Mouse (Mus musculus): ENCODE results near the gene Zfp451.

Zfp451 gene

DNA sequence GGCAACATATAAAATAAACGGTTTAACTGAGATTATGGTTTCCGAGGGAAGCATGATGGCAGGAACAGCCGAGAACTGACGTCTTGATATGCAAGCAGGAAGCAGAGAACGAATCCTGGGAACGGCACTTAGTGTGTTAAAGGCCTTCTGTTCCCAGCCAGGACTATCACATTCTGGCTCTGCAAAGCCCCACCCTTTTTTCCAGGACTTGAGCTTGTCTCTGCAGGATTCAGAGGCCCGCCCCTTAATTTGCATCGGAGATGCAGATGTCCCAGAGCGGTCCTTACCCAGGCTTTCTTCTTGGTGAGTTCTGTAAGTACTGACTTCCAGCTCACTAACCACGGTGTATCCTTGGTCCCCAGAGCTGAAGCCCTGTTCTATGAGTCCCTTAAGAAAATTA lies 99.6 kb downstream of the Zfp451 start:
- no peak for DNase-seq (ENCODE audit: low spot score)

DNA sequence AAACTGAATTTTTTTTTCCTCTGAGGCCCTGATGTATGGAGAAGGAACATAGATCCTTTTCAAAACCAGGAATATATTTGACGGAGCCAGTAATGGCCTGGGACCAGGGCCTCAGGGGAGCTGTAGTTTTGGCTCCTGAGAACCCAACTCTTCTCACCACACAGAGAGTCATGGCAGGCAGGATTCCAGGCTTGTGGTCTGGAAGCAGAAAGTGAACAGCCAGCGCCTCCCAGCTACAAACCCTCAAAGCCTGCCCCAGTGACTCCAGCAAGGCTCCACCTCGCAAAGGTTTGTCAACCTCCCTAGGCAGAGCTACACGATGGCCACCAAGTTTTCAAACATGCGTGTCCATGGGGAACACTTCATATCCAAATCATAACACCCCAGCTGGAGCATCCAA lies 102.4 kb downstream of the Zfp451 start:
- no peak for DNase-seq (ENCODE audit: low spot score)
